Mouse (Mus musculus): ENCODE measurements at regions not wholly inside any gene's neighbourhood (a gene's known extent, or its start where the extent isn't known, plus 50 kb on each side); places are given as distances from the start of the nearest gene placed in this dataset.

- ATAC-seq (replicated peaks; ENCODE audit: poor library complexity, severe bottlenecking) = no peak
Observed at GRCm38 (mm10) chr11:22611102-22611869, 99.4 kb downstream of the Tmem17 start.

- no peak for ATAC-seq (replicated peaks; ENCODE audit: poor library complexity, severe bottlenecking)
Observed at GRCm38 (mm10) chr11:22613500-22613899, 101.6 kb downstream of the Tmem17 start.

- ATAC-seq (replicated peaks; ENCODE audit: poor library complexity, severe bottlenecking) = peak; percentile 99
Observed at GRCm38 (mm10) chr11:22617204-22617874, 105.5 kb downstream of the Tmem17 start.

GRCm38 (mm10) chr11:22620912-22621705, 109.2 kb downstream of the Tmem17 start:
- ATAC-seq (replicated peaks; ENCODE audit: poor library complexity, severe bottlenecking) = no peak

- ATAC-seq (replicated peaks; ENCODE audit: poor library complexity, severe bottlenecking) = no peak
Observed at GRCm38 (mm10) chr11:22621868-22622267, 110.0 kb downstream of the Tmem17 start.

GRCm38 (mm10) chr11:22622496-22622997, 110.7 kb downstream of the Tmem17 start:
- ATAC-seq (replicated peaks; ENCODE audit: poor library complexity, severe bottlenecking) = no peak

GRCm38 (mm10) chr11:22626407-22626806, 114.5 kb downstream of the Tmem17 start:
- no peak for ATAC-seq (replicated peaks; ENCODE audit: poor library complexity, severe bottlenecking)

GRCm38 (mm10) chr11:22628497-22628896, 116.6 kb downstream of the Tmem17 start:
- ATAC-seq (replicated peaks; ENCODE audit: poor library complexity, severe bottlenecking) = no peak

- no peak for ATAC-seq (replicated peaks; ENCODE audit: poor library complexity, severe bottlenecking)
Observed at GRCm38 (mm10) chr11:22628979-22629378, 117.1 kb downstream of the Tmem17 start.

- ATAC-seq (replicated peaks; ENCODE audit: poor library complexity, severe bottlenecking) = no peak
Observed at GRCm38 (mm10) chr11:22629581-22629980, 117.7 kb downstream of the Tmem17 start.

- ATAC-seq (replicated peaks; ENCODE audit: poor library complexity, severe bottlenecking) = 0 out of 2 replicates have a peak, but pooled peaks have one; percentile 9
Observed at GRCm38 (mm10) chr11:22629991-22630390, 118.1 kb downstream of the Tmem17 start.

GRCm38 (mm10) chr11:22630982-22631381, 119.1 kb downstream of the Tmem17 start:
- ATAC-seq (replicated peaks; ENCODE audit: poor library complexity, severe bottlenecking) = no peak

- ATAC-seq (replicated peaks; ENCODE audit: poor library complexity, severe bottlenecking) = peak; percentile 62
Observed at GRCm38 (mm10) chr11:22631606-22632313, 119.9 kb downstream of the Tmem17 start.

- peak; percentile 28 for ATAC-seq (replicated peaks; ENCODE audit: poor library complexity, severe bottlenecking)
Observed at GRCm38 (mm10) chr11:22632314-22632700, 120.4 kb downstream of the Tmem17 start.

GRCm38 (mm10) chr11:22632988-22633387, 121.1 kb downstream of the Tmem17 start:
- no peak for ATAC-seq (replicated peaks; ENCODE audit: poor library complexity, severe bottlenecking)

GRCm38 (mm10) chr11:22633961-22634360, 122.1 kb downstream of the Tmem17 start:
- ATAC-seq (replicated peaks; ENCODE audit: poor library complexity, severe bottlenecking) = no peak

GRCm38 (mm10) chr11:22635021-22635420, 123.1 kb downstream of the Tmem17 start:
- ATAC-seq (replicated peaks; ENCODE audit: poor library complexity, severe bottlenecking) = no peak

GRCm38 (mm10) chr11:22636321-22636720, 124.4 kb downstream of the Tmem17 start:
- no peak for ATAC-seq (replicated peaks; ENCODE audit: poor library complexity, severe bottlenecking)

- ATAC-seq (replicated peaks; ENCODE audit: poor library complexity, severe bottlenecking) = no peak
Observed at GRCm38 (mm10) chr11:22636761-22637557, 125.1 kb downstream of the Tmem17 start.

Data from granulocyte monocyte progenitor cell, adult 5-6 weeks (primary cell).